Mouse (Mus musculus): ENCODE results near the gene Gpam. TPM values are rescaled to one million over a fixed set of nuclear protein-coding genes. Genes with fewer than 3 reads are reported as not detected.
"Not testable (repeated sequence)": the region's sequence is repeated elsewhere in the genome, so short reads cannot be mapped to it uniquely, and the experiment has no call there.

Gene Gpam
- polyA plus RNA-seq, 1 experiment from 2014 or later: 21.7 TPM

GRCm38 (mm10) chr19:55158606-55159005 is 31.6 kb upstream of the Gpam start:
- no peak overlapping the region for H3K9ac ChIP-seq (replicated peaks)
- H3K4me2 ChIP-seq (replicated peaks): no peak overlapping the region
- H3K4me1 ChIP-seq (replicated peaks): no peaks in the 10 kb centered on the region
- ATAC-seq: no peak
- H3K27ac ChIP-seq: no peak overlapping the region
- WGBS: 65% methylated on average over 8 of the region's 8 CpGs
- H3K4me3 ChIP-seq (replicated peaks): no peak overlapping the region
- no peaks in the 10 kb centered on the region for H3K9me3 ChIP-seq
- H3K27me3 ChIP-seq: no peaks in the 10 kb centered on the region
- H3K36me3 ChIP-seq: no peaks in the 10 kb centered on the region

- no peak overlapping the region for H3K4me3 ChIP-seq (replicated peaks)
- no peak overlapping the region for H3K9ac ChIP-seq (replicated peaks)
- WGBS: 87% methylated on average over 7 of the region's 7 CpGs
- H3K4me1 ChIP-seq (replicated peaks): no peaks in the 10 kb centered on the region
- no peak overlapping the region for H3K27ac ChIP-seq
- H3K36me3 ChIP-seq: no peaks in the 10 kb centered on the region
- no peak overlapping the region for H3K4me2 ChIP-seq (replicated peaks)
- no peak for ATAC-seq
- no peaks in the 10 kb centered on the region for H3K27me3 ChIP-seq
- no peaks in the 10 kb centered on the region for H3K9me3 ChIP-seq
These were observed 30.0 kb upstream of the Gpam start for GRCm38 (mm10) chr19:55157029-55157428.

- no peak overlapping the region for H3K9ac ChIP-seq (replicated peaks)
- no peaks in the 10 kb centered on the region for H3K27me3 ChIP-seq
- H3K4me3 ChIP-seq (replicated peaks): no peak overlapping the region
- H3K4me1 ChIP-seq (replicated peaks): no peaks in the 10 kb centered on the region
- H3K9me3 ChIP-seq: no peaks in the 10 kb centered on the region
- no peak overlapping the region for H3K27ac ChIP-seq
- H3K4me2 ChIP-seq (replicated peaks): no peak overlapping the region
- no peaks in the 10 kb centered on the region for H3K36me3 ChIP-seq
- 92% methylated on average over 6 of the region's 6 CpGs for WGBS
- ATAC-seq: no peak
These were observed 25.9 kb upstream of the Gpam start for GRCm38 (mm10) chr19:55152983-55153382.

- not testable (repeated sequence) for H3K9me3 ChIP-seq; H3K27me3 ChIP-seq; H3K36me3 ChIP-seq; ATAC-seq; H3K4me2 ChIP-seq (replicated peaks); H3K4me1 ChIP-seq (replicated peaks); H3K9ac ChIP-seq (replicated peaks); H3K4me3 ChIP-seq (replicated peaks); H3K27ac ChIP-seq
- WGBS: 79% methylated on average over 6 of the region's 6 CpGs
These were observed 25.2 kb upstream of the Gpam start for GRCm38 (mm10) chr19:55152274-55152673.

- H3K4me2 ChIP-seq (replicated peaks): no peak overlapping the region
- H3K9ac ChIP-seq (replicated peaks): no peak overlapping the region
- H3K36me3 ChIP-seq: no peaks in the 10 kb centered on the region
- 88% methylated on average over 6 of the region's 6 CpGs for WGBS
- H3K27ac ChIP-seq: no peak overlapping the region
- no peak for ATAC-seq
- no peak overlapping the region for H3K4me3 ChIP-seq (replicated peaks)
- no peaks in the 10 kb centered on the region for H3K9me3 ChIP-seq
- H3K27me3 ChIP-seq: no peaks in the 10 kb centered on the region
- H3K4me1 ChIP-seq (replicated peaks): peaks cover 6% of the 10 kb centered on the region
These were observed 22.6 kb upstream of the Gpam start for GRCm38 (mm10) chr19:55149646-55150045.

- no peak for ATAC-seq
- WGBS: 92% methylated on average over 6 of the region's 6 CpGs
- Histone ChIP-seq H3K36me3 (no peaks in the 10 kb centered on the region), H3K9me3 (no peaks in the 10 kb centered on the region), H3K4me3 (replicated peaks) (no peak overlapping the region), H3K27ac (no peak overlapping the region), H3K27me3 (no peaks in the 10 kb centered on the region), H3K4me1 (replicated peaks) (peaks cover 22% of the 10 kb centered on the region), H3K9ac (replicated peaks) (no peak overlapping the region), H3K4me2 (replicated peaks) (no peak overlapping the region)
These were observed 21.1 kb upstream of the Gpam start for GRCm38 (mm10) chr19:55148109-55148508.

- peaks cover 27% of the 10 kb centered on the region for H3K4me1 ChIP-seq (replicated peaks)
- 88% methylated on average over 9 of the region's 9 CpGs for WGBS
- no peak for ATAC-seq
These were observed 20.5 kb upstream of the Gpam start for GRCm38 (mm10) chr19:55147568-55147967.

GRCm38 (mm10) chr19:55145136-55145535 is 18.1 kb upstream of the Gpam start:
- no peaks in the 10 kb centered on the region for H3K36me3 ChIP-seq
- no peaks in the 10 kb centered on the region for H3K27me3 ChIP-seq
- no peaks in the 10 kb centered on the region for H3K9me3 ChIP-seq
- ATAC-seq: no peak
- whole genome bisulfite sequencing: 73% methylated on average over 2 of the region's 2 CpGs
- H3K9ac ChIP-seq (replicated peaks): no peak overlapping the region
- H3K27ac ChIP-seq: peak overlapping the region; percentile 85; the same call in 1 of the 2 replicates
- no peak overlapping the region for H3K4me3 ChIP-seq (replicated peaks)
- H3K4me1 ChIP-seq (replicated peaks): peaks cover 27% of the 10 kb centered on the region
- H3K4me2 ChIP-seq (replicated peaks): no peak overlapping the region

More at GRCm38 (mm10) chr19:55147568-55147967, 20.5 kb upstream of the Gpam start:
- Histone ChIP-seq H3K4me2 (replicated peaks) (no peak overlapping the region), H3K27me3 (no peaks in the 10 kb centered on the region), H3K9ac (replicated peaks) (no peak overlapping the region), H3K27ac (no peak overlapping the region), H3K36me3 (no peaks in the 10 kb centered on the region), H3K9me3 (no peaks in the 10 kb centered on the region), H3K4me3 (replicated peaks) (no peak overlapping the region)

GRCm38 (mm10) chr19:55144691-55145090 is 17.7 kb upstream of the Gpam start:
- peak overlapping the region; percentile 85 for H3K27ac ChIP-seq
- H3K4me2 ChIP-seq (replicated peaks): no peak overlapping the region
- peak overlapping the region; percentile 14; the same call in 1 of the 2 replicates for H3K9ac ChIP-seq (replicated peaks)
- no peaks in the 10 kb centered on the region for H3K27me3 ChIP-seq
- no peaks in the 10 kb centered on the region for H3K9me3 ChIP-seq
- WGBS: 39% methylated on average over 5 of the region's 5 CpGs
- H3K36me3 ChIP-seq: no peaks in the 10 kb centered on the region
- no peak overlapping the region for H3K4me3 ChIP-seq (replicated peaks)
- H3K4me1 ChIP-seq (replicated peaks): peaks cover 27% of the 10 kb centered on the region
- ATAC-seq: no peak

GRCm38 (mm10) chr19:55143391-55144300 is 16.6 kb upstream of the Gpam start:
- H3K4me2 ChIP-seq (replicated peaks): no peak overlapping the region
- no peaks in the 10 kb centered on the region for H3K9me3 ChIP-seq
- H3K9ac ChIP-seq (replicated peaks): no peak overlapping the region
- 4% methylated on average over 11 of the region's 11 CpGs for WGBS
- ATAC-seq: peak; percentile 75
- H3K36me3 ChIP-seq: no peaks in the 10 kb centered on the region
- H3K27me3 ChIP-seq: no peaks in the 10 kb centered on the region
- peaks cover 27% of the 10 kb centered on the region for H3K4me1 ChIP-seq (replicated peaks)
- H3K27ac ChIP-seq: peak overlapping the region; percentile 85
- H3K4me3 ChIP-seq (replicated peaks): no peak overlapping the region

- Histone ChIP-seq H3K27ac (no peak overlapping the region), H3K27me3 (no peaks in the 10 kb centered on the region), H3K36me3 (no peaks in the 10 kb centered on the region), H3K4me3 (replicated peaks) (no peak overlapping the region), H3K9me3 (no peaks in the 10 kb centered on the region), H3K4me1 (replicated peaks) (peaks cover 27% of the 10 kb centered on the region), H3K4me2 (replicated peaks) (no peak overlapping the region), H3K9ac (replicated peaks) (no peak overlapping the region)
- ATAC-seq: no peak
- 78% methylated on average over 7 of the region's 7 CpGs for WGBS
These were observed 12.3 kb upstream of the Gpam start for GRCm38 (mm10) chr19:55139301-55139700.

GRCm38 (mm10) chr19:55138506-55138905 is 11.5 kb upstream of the Gpam start:
- H3K9me3 ChIP-seq: no peaks in the 10 kb centered on the region
- ATAC-seq: no peak

More at GRCm38 (mm10) chr19:55138506-55138905, 11.5 kb upstream of the Gpam start:
- Histone ChIP-seq H3K27me3 (no peaks in the 10 kb centered on the region), H3K4me1 (replicated peaks) (peaks cover 19% of the 10 kb centered on the region), H3K27ac (no peak overlapping the region), H3K4me3 (replicated peaks) (no peak overlapping the region), H3K4me2 (replicated peaks) (no peak overlapping the region), H3K9ac (replicated peaks) (no peak overlapping the region), H3K36me3 (no peaks in the 10 kb centered on the region)
- 77% methylated on average over 7 of the region's 7 CpGs for WGBS

Data from midbrain, embryonic 13.5 days (tissue).